9 mouse cellular contexts compared by ENCODE assay signal in genomic region chr1:74000810-74001448, GRCm38 (mm10).
DNase-seq lines count a peak whose midpoint lies in the region; ATAC-seq and TF ChIP-seq lines count a peak whose summit lies in the region.
"Had no signal": no experiment of that assay in that cellular context is flagged by ENCODE, and none has a peak within 500 bp of the region (broad histone marks: within the 10 kb centered on the region; RNA-seq: fewer than 3 reads in every experiment).

No protein-coding gene starts in this region.

- no peak overlapping the region for H3K4me3 ChIP-seq in forebrain, embryonic 12.5 days (replicated peaks)
- H3K4me3 ChIP-seq in forebrain, postnatal 0 days (ENCODE audit: low read depth, low read length) = no peak overlapping the region
- no peak overlapping the region for H3K4me3 ChIP-seq in left cerebral cortex, adult 2 months

- no peak for DNase-seq in forebrain, postnatal 0 days
- DNase-seq in left cerebral cortex, adult 2 months (ENCODE audit: extremely low spot score in 1 of 2, low spot score in 2 of 2) = no peak
- no peak for DNase-seq in left cerebral cortex, postnatal 36 days (ENCODE audit: low spot score in 2 of 2)
- no peak for DNase-seq in cerebellum, adult 8-10 months
- no peak for DNase-seq in ovary, postnatal 36 days (ENCODE audit: low spot score)
- DNase-seq: cerebellum, postnatal 14 days had no signal

- peaks cover 9% of the 10 kb centered on the region for H3K4me1 ChIP-seq in forebrain, embryonic 12.5 days
- no peaks in the 10 kb centered on the region for H3K4me1 ChIP-seq in forebrain, postnatal 0 days (ENCODE audit: insufficient read depth)

- no peak for TF ChIP-seq CTCF in forebrain, postnatal 0 days (IDR thresholded peaks at IDR 0.05; ENCODE audit: low read depth)
- no peak for TF ChIP-seq CTCF in left cerebral cortex, adult 2 months (IDR thresholded peaks at IDR 0.05)

- no peaks in the 10 kb centered on the region for H3K27me3 ChIP-seq in forebrain, embryonic 12.5 days
- H3K27me3 ChIP-seq in forebrain, postnatal 0 days (ENCODE audit: insufficient read depth, low read length) = no peaks in the 10 kb centered on the region

- H3K27ac ChIP-seq in forebrain, embryonic 12.5 days = no peak overlapping the region
- no peak overlapping the region for H3K27ac ChIP-seq in forebrain, postnatal 0 days (ENCODE audit: low read depth, low read length)
- peak overlapping the region; percentile 30 for H3K27ac ChIP-seq in left cerebral cortex, adult 2 months

- WGBS in forebrain, embryonic 12.5 days = 87% methylated on average over 2 of the region's 2 CpGs
- 100% methylated on average over 2 of the region's 2 CpGs for WGBS in forebrain, postnatal 0 days

- H3K9ac ChIP-seq in forebrain, embryonic 12.5 days = peak overlapping the region; percentile 12; the same call in 1 of the 2 replicates
- H3K9ac ChIP-seq in forebrain, postnatal 0 days = no peak overlapping the region

- no peaks in the 10 kb centered on the region for H3K36me3 ChIP-seq in forebrain, embryonic 12.5 days (replicated peaks)
- no peaks in the 10 kb centered on the region for H3K36me3 ChIP-seq in forebrain, postnatal 0 days (ENCODE audit: insufficient read depth)

- no peak for ATAC-seq in forebrain, embryonic 12.5 days (ENCODE audit: low FRiP score)
- ATAC-seq in forebrain, postnatal 0 days = no peak
- peak; percentile 15; the same call in 1 of the 2 replicates for ATAC-seq in erythroid progenitor cell, adult 5-6 weeks (replicated peaks; ENCODE audit: low FRiP score, poor library complexity, severe bottlenecking)
- ATAC-seq in megakaryocyte-erythroid progenitor cell, adult 5-6 weeks (replicated peaks; ENCODE audit: low FRiP score, low TSS enrichment, poor library complexity, severe bottlenecking) = peak; percentile 46

- intact Hi-C loops in left cerebral cortex, adult 2 months (cut with DNase I) = no loop called here
- intact Hi-C loops in left cerebral cortex, postnatal 36 days (cut with DNase I) = no loop called here

- no peak overlapping the region for H3K4me2 ChIP-seq in forebrain, embryonic 12.5 days
- no peak overlapping the region for H3K4me2 ChIP-seq in forebrain, postnatal 0 days (ENCODE audit: low read depth)

- no peaks in the 10 kb centered on the region for H3K9me3 ChIP-seq in forebrain, embryonic 12.5 days
- H3K9me3 ChIP-seq in forebrain, postnatal 0 days (ENCODE audit: low read length) = no peaks in the 10 kb centered on the region

Comparison
In these comparisons a context has a peak if more than half of its experiments do, and no peak if none do; other contexts are left out.
1. ATAC-seq: peak in erythroid progenitor cell, adult 5-6 weeks (single experiment) and megakaryocyte-erythroid progenitor cell, adult 5-6 weeks (single experiment); none in forebrain, embryonic 12.5 days (single experiment) and forebrain, postnatal 0 days (single experiment).